Mouse (Mus musculus) cerebellum, adult 2 months (tissue): ENCODE measurements around the gene Hoxb4.

Experiments
- CTCF ChIP-seq: fragments of 200-500 bp; IDR thresholded peaks from 2 replicates; pipeline ENCODE4 v1.5.1; 2011; ENCODE audit warnings: low read depth, mild to moderate bottlenecking, control low read depth, low read length, moderate library complexity, borderline replicate concordance; ENCODE audit not compliant: insufficient read depth
- POLR2A ChIP-seq: fragments of 200-500 bp; IDR thresholded peaks from 2 replicates; pipeline ENCODE4 v1.6.1; 2011; ENCODE audit warnings: low read length, control low read depth, borderline replicate concordance; ENCODE audit not compliant: insufficient read depth

DNA sequence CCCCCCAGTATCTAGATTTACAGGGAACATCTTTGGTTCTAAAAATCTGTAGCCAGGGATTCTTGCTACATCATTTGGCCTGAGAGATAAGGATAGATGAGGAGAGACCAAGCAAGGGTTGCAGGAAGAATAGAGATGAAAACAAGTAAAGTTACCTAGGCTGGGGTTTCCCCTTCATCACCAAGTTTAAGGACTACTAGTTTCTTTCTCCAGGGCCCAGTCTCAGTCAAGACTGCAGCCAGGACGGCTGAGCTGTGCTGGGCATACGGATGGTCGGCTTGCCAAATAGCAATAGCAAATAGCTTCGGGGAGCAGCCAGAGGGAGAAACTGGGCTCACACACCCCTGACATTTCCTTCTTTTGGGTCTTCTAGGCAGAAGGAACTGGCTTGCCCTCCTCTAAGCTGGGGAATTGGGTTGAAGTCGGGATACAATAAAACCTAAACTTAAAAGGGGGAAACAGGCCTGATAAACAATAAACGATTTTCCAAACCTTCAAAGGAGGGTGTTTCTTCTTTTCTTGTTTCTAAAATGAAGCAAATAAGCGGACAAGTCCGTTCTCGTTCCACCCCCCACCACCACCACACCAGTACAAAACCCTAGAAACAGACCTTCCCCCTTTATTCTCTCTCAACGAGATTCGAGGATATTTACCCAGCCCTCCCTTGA lies 20.0 kb upstream of the Hoxb4 start:
- TF ChIP-seq CTCF, result no peak
- TF ChIP-seq POLR2A, result no peak
